Mouse (Mus musculus): ENCODE measurements around the gene Furin. TPM values are rescaled to one million over a fixed set of nuclear protein-coding genes. Genes with fewer than 3 reads are reported as not detected.

Furin gene
- polyA plus RNA-seq, 1 experiment from 2014 or later, result 11.0 TPM

DNA sequence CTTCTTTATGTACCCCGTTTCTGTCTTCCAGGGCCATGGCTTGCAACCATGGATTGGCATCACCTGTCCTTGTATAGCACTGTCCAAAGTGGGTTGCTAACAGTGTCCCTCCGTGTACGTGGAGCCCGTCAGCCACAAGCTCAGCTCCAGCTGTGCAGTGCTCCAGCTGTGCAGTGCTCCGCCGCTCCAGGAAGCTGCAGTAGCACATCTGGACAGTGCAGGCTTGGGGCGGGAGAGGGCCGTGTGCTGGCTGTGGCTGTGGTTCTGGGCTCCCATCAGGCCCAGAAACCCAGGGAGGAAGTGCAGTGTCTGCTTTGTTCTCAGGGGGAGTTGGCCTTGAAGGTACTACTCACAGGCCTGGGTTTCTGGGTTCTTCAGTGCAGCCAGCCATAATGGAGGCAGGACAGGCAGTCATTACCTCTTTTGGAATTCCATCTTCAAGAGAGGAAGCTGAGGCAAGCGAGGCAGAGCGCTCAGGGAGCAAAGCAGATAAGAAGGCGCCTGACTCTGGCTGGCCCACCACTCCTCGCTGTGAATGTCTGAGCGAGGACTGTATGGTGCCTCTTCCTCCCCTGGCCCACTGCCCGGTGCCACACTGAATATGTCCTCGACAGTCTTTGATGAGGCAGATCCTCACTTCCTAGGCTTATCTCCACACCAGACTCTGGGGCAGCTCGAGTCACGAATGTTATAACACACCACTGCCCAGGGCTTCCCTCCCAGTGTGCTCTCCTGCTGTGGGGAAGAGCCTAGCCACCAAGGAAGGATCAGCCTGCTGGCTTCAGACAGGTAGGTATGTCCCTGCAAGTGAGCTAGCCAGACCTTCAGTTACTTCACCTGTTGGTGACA lies 39.4 kb upstream of the Furin start:
- no peaks in the 10 kb centered on the region for H3K27me3 ChIP-seq
- ATAC-seq (ENCODE audit: insufficient number of reproducible peaks, insufficient read depth, low FRiP score, low TSS enrichment, low read depth), result no peak
- H3K4me2 ChIP-seq, result no peak overlapping the region
- H3K4me1 ChIP-seq, result peaks cover 26% of the 10 kb centered on the region
- H3K4me3 ChIP-seq, result no peak overlapping the region
- H3K36me3 ChIP-seq, result no peaks in the 10 kb centered on the region
- H3K9ac ChIP-seq, result no peak overlapping the region
- H3K9me3 ChIP-seq, result no peaks in the 10 kb centered on the region
- H3K27ac ChIP-seq, result no peak overlapping the region
- WGBS, result 72% methylated on average over 17 of the region's 17 CpGs

DNA sequence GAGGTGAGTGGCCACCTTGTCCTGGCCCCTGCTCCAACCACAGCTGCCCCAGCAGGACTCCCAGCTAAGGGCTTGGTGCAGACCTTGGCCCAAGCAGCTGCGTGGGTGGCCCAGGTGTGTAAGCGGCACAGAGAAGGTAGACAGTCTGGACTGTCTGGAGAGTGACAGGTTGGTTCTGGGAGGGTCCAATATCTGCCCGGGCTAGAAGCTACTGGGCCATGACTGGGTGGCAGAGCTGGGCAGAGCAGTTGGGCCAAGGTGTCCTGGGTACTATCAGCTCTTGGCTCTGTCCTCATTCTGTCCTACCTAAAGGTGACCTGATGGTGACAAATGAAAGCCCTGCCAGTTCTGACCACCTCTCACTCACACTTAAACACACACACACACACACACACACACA lies 37.9 kb upstream of the Furin start:
- H3K4me3 ChIP-seq, result no peak overlapping the region
- no peak for ATAC-seq (ENCODE audit: insufficient number of reproducible peaks, insufficient read depth, low FRiP score, low TSS enrichment, low read depth)
- no peak overlapping the region for H3K4me2 ChIP-seq
- no peaks in the 10 kb centered on the region for H3K36me3 ChIP-seq
- H3K9ac ChIP-seq, result no peak overlapping the region
- peaks cover 35% of the 10 kb centered on the region for H3K4me1 ChIP-seq
- WGBS, result 79% methylated on average over 3 of the region's 3 CpGs
- H3K27ac ChIP-seq, result no peak overlapping the region
- no peaks in the 10 kb centered on the region for H3K9me3 ChIP-seq
- no peaks in the 10 kb centered on the region for H3K27me3 ChIP-seq

DNA sequence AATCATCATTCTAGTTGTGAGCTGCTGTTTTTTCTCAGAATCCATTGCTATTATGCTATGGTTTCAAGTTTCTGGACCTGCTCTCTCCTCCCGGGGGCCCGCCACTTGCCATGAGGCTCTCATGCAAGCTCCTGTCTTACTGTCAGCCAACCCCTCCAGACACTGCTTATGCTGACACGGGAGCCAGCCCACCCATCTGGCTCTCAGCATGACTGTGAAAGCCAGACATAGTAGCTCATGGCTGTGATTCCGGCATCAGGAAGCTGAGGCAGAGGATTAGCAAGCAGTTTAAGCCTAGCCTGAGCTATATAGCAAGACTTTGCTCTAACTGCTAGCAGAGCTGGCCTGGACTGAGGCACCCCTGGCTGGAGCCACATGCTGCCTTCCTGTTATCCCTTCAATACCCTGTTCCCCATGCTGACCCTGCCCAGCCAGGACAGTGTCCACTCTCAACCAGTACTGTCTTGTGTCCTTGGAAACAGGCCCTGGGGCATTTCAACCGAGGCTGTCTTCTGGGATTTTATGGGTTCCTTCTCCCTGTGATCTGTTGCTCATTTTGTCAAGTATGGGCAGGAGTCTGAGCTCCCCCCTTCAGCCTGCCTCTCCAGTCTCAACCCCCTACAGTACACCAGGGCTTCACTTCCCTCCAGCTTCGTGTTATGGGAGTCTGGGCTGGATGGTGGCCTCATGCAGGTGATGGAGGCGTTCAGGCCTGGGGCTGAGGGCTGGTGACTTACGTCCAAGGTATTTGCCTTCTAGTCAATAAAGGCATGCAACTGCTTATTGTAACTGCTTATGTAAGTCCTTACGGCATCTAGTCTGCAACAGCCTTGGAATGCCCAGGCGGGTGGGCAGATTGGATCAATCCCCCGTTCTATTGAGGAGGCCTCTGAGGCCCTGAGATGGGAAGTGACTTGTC lies 37.0 kb upstream of the Furin start:
- no peak for ATAC-seq (ENCODE audit: insufficient number of reproducible peaks, insufficient read depth, low FRiP score, low TSS enrichment, low read depth)
- H3K9ac ChIP-seq, result peak overlapping the region; percentile 36; the same call in 1 of the 2 replicates
- 37% methylated on average over 11 of the region's 11 CpGs for WGBS
- no peaks in the 10 kb centered on the region for H3K9me3 ChIP-seq
- H3K27ac ChIP-seq, result 0 out of 2 replicates have a peak overlapping the region, but pooled peaks have one; percentile 40
- no peak overlapping the region for H3K4me2 ChIP-seq
- peaks cover 35% of the 10 kb centered on the region for H3K4me1 ChIP-seq
- no peaks in the 10 kb centered on the region for H3K27me3 ChIP-seq
- H3K36me3 ChIP-seq, result no peaks in the 10 kb centered on the region
- H3K4me3 ChIP-seq, result no peak overlapping the region

DNA sequence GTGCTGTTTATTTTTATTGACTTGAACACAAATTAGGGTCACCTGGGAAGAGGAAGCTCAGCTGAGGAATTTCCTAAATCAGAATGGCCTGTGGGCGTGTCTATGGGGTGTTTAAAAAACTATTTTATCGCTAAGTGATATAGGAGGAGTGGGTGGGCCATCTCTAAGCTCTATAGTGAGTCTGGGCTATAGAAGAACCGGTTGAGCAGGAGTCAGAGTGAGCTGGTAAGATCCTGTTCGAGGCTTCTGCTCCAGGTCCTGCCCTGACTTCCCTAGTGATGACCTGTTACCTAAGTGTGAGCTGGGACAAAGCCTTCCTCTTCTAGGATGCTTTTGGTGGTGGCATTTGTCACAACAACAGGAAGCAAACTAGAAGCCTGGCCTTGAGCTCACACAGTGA lies 35.4 kb upstream of the Furin start:
- no peaks in the 10 kb centered on the region for H3K36me3 ChIP-seq
- no peak overlapping the region for H3K4me2 ChIP-seq
- peaks cover 32% of the 10 kb centered on the region for H3K4me1 ChIP-seq
- no peaks in the 10 kb centered on the region for H3K9me3 ChIP-seq
- no peak overlapping the region for H3K27ac ChIP-seq
- no peak overlapping the region for H3K4me3 ChIP-seq
- 56% methylated on average over 4 of the region's 4 CpGs for WGBS
- no peak overlapping the region for H3K9ac ChIP-seq
- no peak for ATAC-seq (ENCODE audit: insufficient number of reproducible peaks, insufficient read depth, low FRiP score, low TSS enrichment, low read depth)
- H3K27me3 ChIP-seq, result no peaks in the 10 kb centered on the region

DNA sequence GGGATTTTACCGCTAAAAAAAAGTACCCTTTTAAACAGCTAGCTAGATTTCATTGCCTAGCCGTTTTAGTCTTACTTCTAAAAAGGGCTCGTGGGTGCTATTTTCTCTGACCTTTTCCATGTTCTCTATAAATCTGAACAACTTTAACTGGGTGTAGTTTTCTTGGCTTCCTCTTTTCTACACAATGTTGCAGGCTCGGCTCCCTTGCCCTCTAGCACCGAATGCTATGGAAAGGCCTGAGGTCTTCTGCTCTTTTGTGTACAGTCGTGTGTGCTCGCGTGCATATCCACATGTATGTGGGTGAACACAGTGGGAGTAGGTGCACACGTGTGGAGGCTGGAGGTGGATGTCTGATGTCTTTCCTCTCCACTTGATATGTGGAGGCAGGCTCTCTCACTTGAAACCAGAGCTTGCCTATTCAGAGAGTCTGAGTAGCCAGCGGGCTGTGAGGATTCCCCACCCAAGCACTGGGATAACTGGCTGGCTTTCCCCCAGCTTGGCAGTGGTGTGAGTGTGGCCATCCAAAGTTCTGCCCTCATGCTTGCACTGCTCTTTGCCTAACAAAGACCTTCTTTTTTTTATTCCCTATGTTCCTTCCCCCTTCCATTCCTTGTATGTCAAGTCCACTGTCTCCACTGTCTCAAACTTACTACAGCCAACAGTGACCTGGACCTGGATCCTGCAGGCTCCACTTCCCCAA lies 34.7 kb upstream of the Furin start:
- Histone ChIP-seq H3K4me1 (peaks cover 29% of the 10 kb centered on the region), H3K4me3 (no peak overlapping the region), H3K4me2 (no peak overlapping the region), H3K27me3 (no peaks in the 10 kb centered on the region), H3K9me3 (no peaks in the 10 kb centered on the region), H3K9ac (no peak overlapping the region), H3K36me3 (no peaks in the 10 kb centered on the region), H3K27ac (no peak overlapping the region)
- ATAC-seq (ENCODE audit: insufficient number of reproducible peaks, insufficient read depth, low FRiP score, low TSS enrichment, low read depth), result no peak
- WGBS, result 72% methylated on average over 10 of the region's 10 CpGs

DNA sequence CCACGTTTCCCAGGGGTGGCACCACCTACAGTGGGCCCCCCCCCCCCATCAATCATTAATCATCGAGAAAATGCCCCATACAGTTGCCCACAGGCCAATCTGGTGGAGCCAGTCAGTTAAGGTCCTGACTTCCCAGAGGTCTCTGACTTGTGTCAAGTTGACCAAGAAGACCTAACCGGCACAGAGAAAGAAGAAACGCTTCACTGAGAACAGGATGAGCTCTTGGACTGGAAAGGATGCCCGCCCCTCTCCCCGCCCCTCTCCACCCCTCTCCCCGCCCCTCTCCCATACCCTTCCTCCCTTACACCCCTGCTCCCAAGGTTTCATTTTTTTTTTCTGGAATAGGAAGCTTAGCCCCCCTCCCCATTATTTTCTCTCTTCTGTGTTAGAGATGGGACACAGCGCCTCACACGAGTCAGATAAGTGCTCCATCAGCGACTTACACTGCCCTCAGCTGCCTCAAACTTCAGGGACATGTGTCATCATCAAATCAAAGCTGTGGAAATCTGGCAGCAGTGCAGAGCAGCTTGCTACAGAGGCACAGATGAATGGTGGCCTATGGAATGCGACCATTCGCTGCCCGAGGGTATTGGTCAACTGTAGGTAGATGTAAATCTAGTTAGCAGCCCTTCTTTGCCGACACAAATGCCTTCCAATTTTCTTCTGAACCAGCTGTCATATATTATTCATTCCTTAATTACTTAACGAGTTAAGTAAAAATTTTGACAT lies 34.0 kb upstream of the Furin start:
- WGBS, result 22% methylated on average over 15 of the region's 15 CpGs
- Histone ChIP-seq H3K36me3 (no peaks in the 10 kb centered on the region), H3K4me3 (no peak overlapping the region; the same call in 1 of the 2 replicates), H3K9ac (no peak overlapping the region), H3K4me1 (peaks cover 29% of the 10 kb centered on the region), H3K4me2 (peak overlapping the region; percentile 44), H3K27ac (no peak overlapping the region), H3K27me3 (no peaks in the 10 kb centered on the region), H3K9me3 (no peaks in the 10 kb centered on the region)
- ATAC-seq (ENCODE audit: insufficient number of reproducible peaks, insufficient read depth, low FRiP score, low TSS enrichment, low read depth), result no peak

DNA sequence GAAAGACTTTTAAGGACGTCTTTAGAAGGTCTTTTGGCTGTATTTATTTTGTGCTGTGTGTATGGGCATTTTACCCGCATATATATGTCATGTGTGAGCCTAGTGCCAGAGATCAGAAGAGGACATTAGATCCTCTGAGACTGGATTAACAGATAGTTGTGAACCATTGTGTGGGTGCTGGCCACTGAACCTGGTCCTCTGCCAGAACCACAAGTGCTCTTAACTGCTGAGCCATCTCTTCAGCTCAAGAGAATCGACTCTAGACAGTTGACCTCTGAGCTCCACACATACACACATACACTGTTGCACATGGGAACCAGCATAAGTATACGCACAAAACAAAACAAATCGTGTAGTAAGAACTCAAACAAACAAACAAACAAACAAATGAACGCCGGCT lies 31.3 kb upstream of the Furin start:
- Histone ChIP-seq H3K36me3 (no peaks in the 10 kb centered on the region), H3K4me1 (peaks cover 13% of the 10 kb centered on the region), H3K9ac (no peak overlapping the region), H3K9me3 (no peaks in the 10 kb centered on the region), H3K4me2 (no peak overlapping the region), H3K4me3 (no peak overlapping the region), H3K27me3 (no peaks in the 10 kb centered on the region), H3K27ac (no peak overlapping the region)
- WGBS, result 89% methylated on average over 7 of the region's 7 CpGs
- ATAC-seq (ENCODE audit: insufficient number of reproducible peaks, insufficient read depth, low FRiP score, low TSS enrichment, low read depth), result no peak

DNA sequence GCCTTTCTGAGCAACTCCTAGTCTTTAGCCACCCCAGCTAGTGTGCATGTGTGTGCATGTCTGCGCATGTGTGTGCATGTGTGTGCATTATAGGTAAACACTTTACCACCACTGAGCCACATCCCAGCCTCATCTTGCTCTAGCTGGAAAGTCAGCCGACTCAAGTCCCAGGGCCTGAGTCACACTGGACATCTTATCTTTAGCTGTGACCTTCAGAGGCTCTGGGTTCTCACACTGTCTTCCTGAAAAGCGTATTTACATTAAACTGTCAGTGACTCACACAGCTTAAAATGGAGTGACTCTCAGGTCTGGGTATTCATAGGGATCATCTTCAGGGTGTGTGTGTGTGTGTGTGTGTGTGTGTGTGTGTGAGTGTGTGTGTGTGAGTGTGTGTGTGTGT lies 30.4 kb upstream of the Furin start:
- ATAC-seq (ENCODE audit: insufficient number of reproducible peaks, insufficient read depth, low FRiP score, low TSS enrichment, low read depth), result no peak
- Histone ChIP-seq H3K9ac (no peak overlapping the region), H3K27ac (no peak overlapping the region), H3K27me3 (no peaks in the 10 kb centered on the region), H3K4me2 (no peak overlapping the region), H3K9me3 (no peaks in the 10 kb centered on the region), H3K36me3 (no peaks in the 10 kb centered on the region), H3K4me3 (no peak overlapping the region), H3K4me1 (peaks cover 12% of the 10 kb centered on the region)
- WGBS, result 85% methylated on average over 3 of the region's 3 CpGs

DNA sequence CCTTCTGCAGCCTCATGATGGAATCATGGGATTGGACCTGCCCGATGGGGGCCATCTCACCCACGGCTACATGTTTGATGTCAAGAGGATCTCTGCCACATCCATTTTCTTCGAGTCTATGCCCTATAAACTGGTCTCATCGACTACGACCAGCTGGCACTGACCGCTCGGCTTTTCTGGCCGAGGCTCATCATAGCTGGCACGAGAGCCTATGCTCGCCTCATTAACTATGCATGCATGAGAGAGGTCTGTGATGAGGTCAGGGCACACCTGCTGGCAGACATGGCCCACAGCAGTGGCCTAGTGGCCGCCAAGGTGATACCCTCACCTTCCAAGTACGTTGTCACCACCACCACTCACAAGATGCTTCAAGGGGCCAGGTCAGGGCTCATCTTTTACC lies 24.4 kb upstream of the Furin start:
- no peaks in the 10 kb centered on the region for H3K9me3 ChIP-seq
- ATAC-seq (ENCODE audit: insufficient number of reproducible peaks, insufficient read depth, low FRiP score, low TSS enrichment, low read depth), result no peak
- no peak overlapping the region for H3K9ac ChIP-seq

DNA sequence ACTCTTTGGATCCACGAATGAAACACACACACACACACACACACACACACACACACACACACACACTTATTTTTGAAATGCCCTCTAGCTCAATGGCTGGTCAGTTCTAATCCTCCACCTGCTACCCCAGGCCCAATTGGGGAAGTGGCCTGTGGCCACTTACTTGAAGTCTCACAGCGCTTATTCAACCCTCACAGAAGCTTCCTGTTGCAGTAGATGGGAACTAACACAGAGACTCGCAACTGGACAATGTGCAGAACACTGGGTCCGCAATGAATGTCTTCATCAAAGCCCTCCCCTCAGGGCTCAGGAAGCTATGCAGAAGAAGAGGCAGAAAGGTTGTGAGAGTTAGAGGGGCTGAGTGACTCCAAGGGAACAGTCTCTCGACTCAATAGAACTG lies 22.5 kb upstream of the Furin start:
- Histone ChIP-seq H3K9ac (no peak overlapping the region), H3K27me3 (no peaks in the 10 kb centered on the region), H3K27ac (no peak overlapping the region), H3K36me3 (no peaks in the 10 kb centered on the region), H3K4me2 (no peak overlapping the region), H3K9me3 (no peaks in the 10 kb centered on the region), H3K4me3 (no peak overlapping the region), H3K4me1 (peaks cover 8% of the 10 kb centered on the region)
- no peak for ATAC-seq (ENCODE audit: insufficient number of reproducible peaks, insufficient read depth, low FRiP score, low TSS enrichment, low read depth)
- WGBS, result 70% methylated on average over 5 of the region's 5 CpGs

More for the DNA sequence above, 24.4 kb upstream of the Furin start:
- H3K27ac ChIP-seq, result no peak overlapping the region
- H3K4me3 ChIP-seq, result no peak overlapping the region
- no peaks in the 10 kb centered on the region for H3K36me3 ChIP-seq
- no peak overlapping the region for H3K4me2 ChIP-seq
- H3K27me3 ChIP-seq, result no peaks in the 10 kb centered on the region
- no peaks in the 10 kb centered on the region for H3K4me1 ChIP-seq
- WGBS, result 91% methylated on average over 12 of the region's 12 CpGs

DNA sequence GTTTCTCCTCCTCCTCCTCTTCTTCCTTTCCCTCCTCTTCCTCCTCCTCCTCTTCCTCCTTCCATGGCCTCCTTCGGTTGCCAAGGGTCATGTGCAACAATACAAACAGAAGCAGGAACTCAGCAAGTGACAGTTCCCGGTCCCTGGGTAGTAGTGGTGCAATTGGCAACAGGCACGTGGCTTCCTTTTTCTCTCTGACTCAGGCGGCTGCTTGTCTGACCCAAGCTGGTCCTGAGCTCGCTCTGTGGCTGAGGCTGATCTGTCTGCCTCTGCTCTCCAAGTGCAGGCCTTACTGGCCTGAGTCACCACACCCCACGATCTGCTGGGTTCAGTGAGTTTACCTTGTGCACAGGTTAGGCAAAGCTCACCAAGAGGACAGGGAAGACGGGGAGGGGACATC lies 21.1 kb upstream of the Furin start:
- Histone ChIP-seq H3K4me3 (no peak overlapping the region), H3K9me3 (no peaks in the 10 kb centered on the region), H3K27me3 (no peaks in the 10 kb centered on the region), H3K4me2 (no peak overlapping the region), H3K4me1 (peaks cover 9% of the 10 kb centered on the region), H3K27ac (no peak overlapping the region), H3K36me3 (no peaks in the 10 kb centered on the region), H3K9ac (no peak overlapping the region)
- WGBS, result 73% methylated on average over 7 of the region's 7 CpGs
- no peak for ATAC-seq (ENCODE audit: insufficient number of reproducible peaks, insufficient read depth, low FRiP score, low TSS enrichment, low read depth)

Data from embryonic facial prominence, embryonic 13.5 days (tissue).